Mouse (Mus musculus): ENCODE measurements around the gene Crispld2. TPM values are rescaled to one million over a fixed set of nuclear protein-coding genes. Genes with fewer than 3 reads are reported as not detected.

Crispld2 gene
- polyA plus RNA-seq, 1 experiment from 2014 or later: 0.09 TPM

DNA sequence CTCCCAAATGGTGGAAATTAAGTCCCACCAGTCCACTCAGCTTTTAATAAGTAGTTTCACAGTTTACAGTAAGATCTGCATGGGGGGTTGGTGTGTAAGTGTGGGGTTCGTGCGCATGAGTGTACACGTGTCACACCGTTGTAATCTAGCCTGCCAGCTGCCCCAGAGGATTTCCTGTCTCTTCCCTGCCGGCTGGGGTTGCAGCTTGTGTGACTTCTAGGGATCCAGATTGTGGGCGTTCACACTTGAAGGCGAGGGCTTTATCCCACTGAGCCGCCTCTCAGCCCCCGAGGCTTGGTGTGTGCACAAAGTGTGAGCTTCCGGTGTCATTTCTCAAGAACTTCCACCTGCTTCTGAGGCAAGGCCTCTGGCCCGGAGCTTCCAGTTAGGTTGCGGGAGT is 19.7 kb upstream of the Crispld2 start:
- Histone ChIP-seq H3K4me3 (ENCODE audit: inconsistent target) (no peak overlapping the region), H3K27ac (no peak overlapping the region), H3K36me3 (ENCODE audit: inconsistent target) (no peaks in the 10 kb centered on the region), H3K79me2 (ENCODE audit: inconsistent target) (no peaks in the 10 kb centered on the region)
- WGBS (ENCODE audit: missing documents): 34% methylated on average over 12 of the region's 12 CpGs

DNA sequence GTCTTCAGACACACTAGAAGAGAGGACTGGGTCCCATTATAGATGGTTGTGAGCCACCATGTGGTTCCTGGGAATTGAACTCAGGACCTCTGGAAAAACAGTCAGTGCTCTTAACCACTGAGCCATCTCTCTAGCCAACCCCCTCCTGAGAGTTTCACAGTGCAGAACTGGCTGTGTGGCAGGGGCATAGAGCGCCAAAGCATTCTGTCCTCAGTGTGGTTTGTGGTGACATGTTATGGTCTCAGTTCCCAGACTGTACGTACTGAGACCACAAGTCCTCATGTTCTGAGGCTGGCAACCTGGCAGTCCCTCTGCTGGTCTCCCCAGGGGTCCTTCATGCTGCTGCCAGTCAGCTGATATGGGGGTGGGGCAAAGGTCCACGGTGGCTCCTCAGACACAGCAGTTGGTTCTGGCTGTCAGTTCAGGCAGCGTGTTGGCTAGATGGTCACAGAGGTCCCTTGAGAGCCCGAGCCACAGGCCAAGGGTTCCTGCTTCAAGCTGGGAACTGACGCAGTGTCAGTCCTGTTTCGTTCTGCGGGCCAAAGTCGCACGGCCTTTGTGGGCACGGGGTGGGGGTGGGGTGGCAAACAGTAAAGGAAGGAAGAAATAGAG is 13.4 kb upstream of the Crispld2 start:
- 28% methylated on average over 11 of the region's 11 CpGs for WGBS (ENCODE audit: missing documents)
- H3K79me2 ChIP-seq (ENCODE audit: inconsistent target): no peaks in the 10 kb centered on the region
- no peak overlapping the region for H3K27ac ChIP-seq
- H3K36me3 ChIP-seq (ENCODE audit: inconsistent target): no peaks in the 10 kb centered on the region
- no peak overlapping the region for H3K4me3 ChIP-seq (ENCODE audit: inconsistent target)

DNA sequence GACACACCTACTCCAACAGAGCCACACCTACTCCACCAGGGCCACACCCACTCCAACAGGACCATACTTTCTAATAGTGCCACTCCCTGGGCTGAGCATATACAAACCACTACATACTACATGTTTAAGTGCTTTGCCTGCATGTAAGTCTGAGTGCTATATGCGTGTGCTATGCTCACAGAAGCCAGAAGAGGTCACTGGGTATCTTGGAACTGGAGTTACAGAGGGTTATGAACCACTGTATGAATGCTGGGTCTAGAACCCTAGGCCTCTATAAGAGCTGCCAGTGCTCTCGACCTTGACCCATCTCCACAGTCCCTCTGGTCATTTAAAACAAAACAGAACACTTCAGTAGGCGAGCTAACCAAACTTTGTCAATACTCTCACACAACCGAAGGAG is 11.0 kb upstream of the Crispld2 start:
- no peak overlapping the region for H3K27ac ChIP-seq
- H3K4me3 ChIP-seq (ENCODE audit: inconsistent target): no peak overlapping the region
- no peaks in the 10 kb centered on the region for H3K36me3 ChIP-seq (ENCODE audit: inconsistent target)
- WGBS (ENCODE audit: missing documents): 89% methylated on average over 4 of the region's 4 CpGs
- H3K79me2 ChIP-seq (ENCODE audit: inconsistent target): no peaks in the 10 kb centered on the region

DNA sequence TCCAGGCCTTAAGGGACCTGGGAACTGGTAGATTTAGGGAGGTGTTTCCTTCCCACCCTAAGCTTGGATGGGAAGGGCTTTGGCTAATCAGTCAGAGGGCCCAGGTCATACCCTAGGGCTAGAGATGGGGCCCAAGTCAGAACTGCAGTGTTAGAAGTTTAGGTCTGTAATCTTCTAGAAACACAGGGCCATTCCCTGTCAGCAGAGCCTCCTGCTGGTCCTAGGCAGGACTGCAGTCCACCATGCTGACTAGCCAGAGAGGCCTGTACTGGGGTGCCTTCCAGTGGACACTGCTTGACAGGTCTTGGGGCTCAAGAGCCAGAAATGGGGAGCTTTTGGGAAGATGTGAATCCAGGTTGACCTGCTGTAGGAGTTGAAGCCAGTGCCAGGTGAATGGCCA is 8.2 kb upstream of the Crispld2 start:
- Histone ChIP-seq H3K79me2 (ENCODE audit: inconsistent target) (no peaks in the 10 kb centered on the region), H3K36me3 (ENCODE audit: inconsistent target) (no peaks in the 10 kb centered on the region), H3K4me3 (ENCODE audit: inconsistent target) (no peak overlapping the region), H3K27ac (no peak overlapping the region)

- Histone ChIP-seq H3K36me3 (ENCODE audit: inconsistent target) (no peaks in the 10 kb centered on the region), H3K27ac (no peak overlapping the region), H3K79me2 (ENCODE audit: inconsistent target) (no peaks in the 10 kb centered on the region), H3K4me3 (ENCODE audit: inconsistent target) (no peak overlapping the region)
- 72% methylated on average over 4 of the region's 5 CpGs for WGBS (ENCODE audit: missing documents)
Measured at GRCm38 (mm10) chr8:119986174-119986573, 6.1 kb upstream of the Crispld2 start.

- Histone ChIP-seq H3K4me3 (ENCODE audit: inconsistent target) (no peak overlapping the region), H3K36me3 (ENCODE audit: inconsistent target) (no peaks in the 10 kb centered on the region), H3K79me2 (ENCODE audit: inconsistent target) (no peaks in the 10 kb centered on the region), H3K27ac (no peak overlapping the region)
- 80% methylated on average over 15 of the region's 15 CpGs for WGBS (ENCODE audit: missing documents)
Measured at GRCm38 (mm10) chr8:119988087-119988486, 4.2 kb upstream of the Crispld2 start.

DNA sequence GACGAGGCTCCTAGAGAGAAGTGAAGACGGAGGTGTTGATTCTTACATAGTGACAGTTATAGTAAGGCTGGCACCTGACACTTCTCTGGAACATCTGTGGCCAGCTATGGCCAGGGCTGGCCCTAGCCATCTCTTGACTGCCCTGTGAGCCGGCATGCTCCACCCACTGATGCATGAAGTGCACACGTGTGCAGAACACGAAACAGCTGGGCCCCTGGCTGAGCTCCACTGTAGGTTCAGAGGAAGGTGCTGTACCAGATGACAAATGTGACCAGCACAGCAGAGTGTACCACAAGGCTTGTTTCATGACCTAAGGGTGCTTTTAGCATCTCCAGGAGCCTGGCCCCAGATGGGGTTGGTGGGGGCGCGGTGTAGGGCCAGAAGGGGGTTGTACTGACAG is 1.9 kb downstream of the Crispld2 start:
- Histone ChIP-seq H3K4me3 (ENCODE audit: inconsistent target) (no peak overlapping the region), H3K79me2 (ENCODE audit: inconsistent target) (no peaks in the 10 kb centered on the region), H3K27ac (no peak overlapping the region), H3K36me3 (ENCODE audit: inconsistent target) (no peaks in the 10 kb centered on the region)
- 87% methylated on average over 7 of the region's 7 CpGs for WGBS (ENCODE audit: missing documents)

GRCm38 (mm10) chr8:119994556-119994955 is 2.3 kb downstream of the Crispld2 start:
- Histone ChIP-seq H3K79me2 (ENCODE audit: inconsistent target) (no peaks in the 10 kb centered on the region), H3K27ac (no peak overlapping the region), H3K36me3 (ENCODE audit: inconsistent target) (no peaks in the 10 kb centered on the region), H3K4me3 (ENCODE audit: inconsistent target) (no peak overlapping the region)
- WGBS (ENCODE audit: missing documents): 89% methylated on average over 5 of the region's 6 CpGs

DNA sequence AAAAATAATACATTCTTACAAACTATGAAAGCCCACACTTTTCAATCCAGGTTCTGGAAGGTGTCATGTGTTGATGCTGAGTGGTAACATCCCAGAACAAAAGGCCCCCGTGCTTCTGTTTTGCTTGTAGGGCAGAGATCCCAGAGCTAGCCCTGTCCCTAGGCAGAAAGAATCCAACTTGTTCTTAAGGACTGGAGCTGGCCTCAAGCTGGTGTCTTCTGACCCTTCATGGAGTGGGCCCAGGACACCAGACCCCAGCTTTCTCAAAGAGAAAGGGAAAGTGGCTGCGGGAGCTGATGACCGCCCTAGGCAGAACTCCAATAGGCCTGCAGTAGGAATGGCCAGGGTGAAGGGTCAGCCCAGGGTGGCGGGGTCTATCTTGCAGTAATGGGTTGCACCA is 5.0 kb downstream of the Crispld2 start:
- Histone ChIP-seq H3K4me3 (ENCODE audit: inconsistent target) (no peak overlapping the region), H3K79me2 (ENCODE audit: inconsistent target) (no peaks in the 10 kb centered on the region), H3K36me3 (ENCODE audit: inconsistent target) (no peaks in the 10 kb centered on the region), H3K27ac (no peak overlapping the region)
- WGBS (ENCODE audit: missing documents): 82% methylated on average over 4 of the region's 4 CpGs

- Histone ChIP-seq H3K79me2 (ENCODE audit: inconsistent target) (no peaks in the 10 kb centered on the region), H3K27ac (no peak overlapping the region), H3K36me3 (ENCODE audit: inconsistent target) (no peaks in the 10 kb centered on the region), H3K4me3 (ENCODE audit: inconsistent target) (no peak overlapping the region)
- WGBS (ENCODE audit: missing documents): 91% methylated on average over 7 of the region's 8 CpGs
Measured at GRCm38 (mm10) chr8:120000461-120000860, 8.2 kb downstream of the Crispld2 start.

GRCm38 (mm10) chr8:120001712-120002111 is 9.5 kb downstream of the Crispld2 start:
- Histone ChIP-seq H3K27ac (no peak overlapping the region), H3K36me3 (ENCODE audit: inconsistent target) (no peaks in the 10 kb centered on the region), H3K79me2 (ENCODE audit: inconsistent target) (no peaks in the 10 kb centered on the region), H3K4me3 (ENCODE audit: inconsistent target) (no peak overlapping the region)
- 91% methylated on average over 7 of the region's 7 CpGs for WGBS (ENCODE audit: missing documents)

DNA sequence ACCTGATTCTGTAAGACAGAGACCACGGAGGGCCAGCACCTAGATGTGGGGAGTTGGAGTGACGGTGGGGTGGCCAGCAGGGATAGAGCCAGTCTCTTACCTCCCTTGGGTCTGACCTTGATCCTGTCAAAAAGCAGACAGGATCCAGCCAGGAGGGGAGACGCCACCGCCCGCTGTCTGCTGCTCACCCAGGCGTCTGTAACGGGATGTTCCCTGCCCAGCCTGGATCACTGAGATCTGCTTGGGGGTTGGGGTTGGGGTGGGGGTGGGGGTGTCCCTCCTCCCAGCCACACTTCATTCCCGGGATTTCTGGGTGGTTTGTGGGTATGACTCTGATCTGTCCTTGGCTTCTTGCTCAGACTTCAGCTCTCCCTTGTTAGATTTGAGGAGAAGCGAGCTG is 10.1 kb downstream of the Crispld2 start:
- Histone ChIP-seq H3K4me3 (ENCODE audit: inconsistent target) (no peak overlapping the region), H3K36me3 (ENCODE audit: inconsistent target) (no peaks in the 10 kb centered on the region), H3K27ac (no peak overlapping the region), H3K79me2 (ENCODE audit: inconsistent target) (no peaks in the 10 kb centered on the region)
- WGBS (ENCODE audit: missing documents): 90% methylated on average over 9 of the region's 9 CpGs

GRCm38 (mm10) chr8:120004154-120004702 is 12.0 kb downstream of the Crispld2 start:
- Histone ChIP-seq H3K27ac (no peak overlapping the region), H3K36me3 (ENCODE audit: inconsistent target) (no peaks in the 10 kb centered on the region), H3K4me3 (ENCODE audit: inconsistent target) (no peak overlapping the region), H3K79me2 (ENCODE audit: inconsistent target) (no peaks in the 10 kb centered on the region)
- 82% methylated on average over 14 of the region's 14 CpGs for WGBS (ENCODE audit: missing documents)

DNA sequence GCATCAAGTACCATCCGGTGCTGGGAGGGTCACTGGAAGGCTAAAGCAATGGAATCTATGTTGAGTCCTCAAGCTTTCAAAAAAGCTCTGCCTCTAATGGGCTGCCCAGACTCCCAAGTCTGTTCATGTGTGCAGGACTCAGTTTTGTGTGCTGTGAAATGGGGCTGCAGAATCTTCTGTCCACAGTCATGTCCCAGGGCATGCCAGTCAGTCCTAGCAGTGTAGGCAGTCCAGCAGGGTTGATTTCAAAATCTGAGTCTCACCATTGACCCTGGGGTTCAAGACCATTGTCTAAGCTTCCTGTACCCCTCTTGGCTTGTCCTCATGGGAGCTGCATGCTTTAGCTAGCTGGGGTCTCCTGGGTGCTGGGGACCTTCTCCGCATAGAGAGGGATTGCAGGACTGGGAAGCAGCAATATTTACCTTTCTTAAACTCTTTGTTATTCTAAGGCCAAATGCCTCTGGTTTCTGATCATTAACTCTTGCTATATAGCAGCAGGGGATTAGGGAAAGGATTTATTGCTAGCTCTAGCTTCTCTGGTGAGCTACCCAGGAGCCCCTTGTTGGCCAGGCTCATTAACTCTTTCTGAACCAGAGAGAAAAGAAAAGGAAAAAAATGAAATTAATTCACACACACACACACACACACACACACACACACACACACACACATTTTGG is 12.6 kb downstream of the Crispld2 start:
- no peak overlapping the region for H3K4me3 ChIP-seq (ENCODE audit: inconsistent target)
- WGBS (ENCODE audit: missing documents): 97% methylated on average over 2 of the region's 2 CpGs

DNA sequence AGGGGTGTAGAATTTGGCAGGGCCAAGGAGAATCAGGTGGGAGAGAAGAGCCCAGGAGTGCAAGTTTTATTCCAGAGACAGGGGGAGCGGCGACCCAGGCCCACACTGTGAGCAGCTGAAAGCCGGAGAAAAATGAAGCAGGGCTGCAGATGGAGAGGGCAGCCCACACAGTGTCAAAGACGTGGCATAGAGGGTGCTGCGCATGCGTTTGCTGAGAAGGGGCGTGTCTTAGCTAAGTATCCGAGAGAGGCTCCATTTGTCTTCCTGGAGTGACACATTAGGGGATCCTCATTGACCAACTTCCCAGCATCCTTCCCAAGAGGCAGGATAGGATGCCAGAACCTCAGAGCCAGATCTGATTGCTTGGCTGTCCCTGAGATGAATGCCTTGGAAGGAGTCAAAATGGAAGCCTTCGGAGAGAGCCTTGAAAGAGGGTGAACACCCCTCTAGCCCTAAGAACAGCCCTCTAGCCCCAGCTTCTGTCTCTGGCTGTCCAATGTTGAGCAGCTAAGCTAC is 14.5 kb downstream of the Crispld2 start:
- WGBS (ENCODE audit: missing documents): 88% methylated on average over 9 of the region's 9 CpGs

More for the DNA sequence above, 12.6 kb downstream of the Crispld2 start:
- Histone ChIP-seq H3K36me3 (ENCODE audit: inconsistent target) (no peaks in the 10 kb centered on the region), H3K27ac (no peak overlapping the region), H3K79me2 (ENCODE audit: inconsistent target) (no peaks in the 10 kb centered on the region)

More for the DNA sequence above, 14.5 kb downstream of the Crispld2 start:
- no peak overlapping the region for H3K4me3 ChIP-seq (ENCODE audit: inconsistent target)
- no peaks in the 10 kb centered on the region for H3K79me2 ChIP-seq (ENCODE audit: inconsistent target)
- H3K36me3 ChIP-seq (ENCODE audit: inconsistent target): no peaks in the 10 kb centered on the region
- no peak overlapping the region for H3K27ac ChIP-seq

Measured in macrophage (primary cell).